Mouse (Mus musculus) adrenal gland, adult 8-10 months (tissue): ENCODE measurements around the gene Olfr1163. TPM values are rescaled to one million over a fixed set of nuclear protein-coding genes. Genes with fewer than 3 reads are reported as not detected.
"Not testable (repeated sequence)": the region's sequence is repeated elsewhere in the genome, so short reads cannot be mapped to it uniquely, and the experiment has no call there.

ENCODE experiments used
- DNase-seq: peaks from one replicate; pipeline ENCODE4 v3.0.0; 2022
- total RNA-seq, 4 experiments: library from RNA; stranded (reverse); gene quantifications; 2 replicates each; pipeline ENCODE4 v1.2.4; 2022

The Olfr1163 gene
- total RNA-seq: not detected

DNA sequence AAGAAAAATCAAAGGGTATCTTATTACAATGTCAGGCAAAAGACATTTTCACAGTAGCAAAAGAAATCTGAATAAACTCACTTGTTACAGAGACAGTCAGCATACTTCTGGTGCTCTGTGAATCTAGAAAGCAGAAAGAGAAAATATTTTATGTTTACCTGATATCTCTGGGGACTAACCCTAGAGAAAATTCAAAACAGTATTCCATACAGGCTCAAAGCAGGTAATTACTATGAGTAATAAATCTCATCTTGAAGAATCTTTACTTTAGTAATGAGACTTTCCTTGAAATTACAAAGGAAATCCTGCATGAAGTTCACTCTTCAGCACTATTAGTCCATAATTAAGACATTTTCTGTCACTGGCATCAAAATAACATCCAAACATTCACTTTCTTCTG is at the start of gene Olfr1163:
Gene Olfr1163, minus strand, starts transcription at position 101 of the 400 bp plus-strand sequence.
- no peak for DNase-seq

- DNase-seq: no peak
Measured at GRCm38 (mm10) chr2:88093866-88094265, 22.2 kb upstream of the Olfr1163 start, which contains the start of gene Olfr1164. Gene Olfr1164, minus strand, starts transcription at chr2:88093966.

GRCm38 (mm10) chr2:88063587-88063986 is 8.0 kb downstream of the Olfr1163 start:
- no peak for DNase-seq

- DNase-seq: no peak
Measured at GRCm38 (mm10) chr2:88051029-88051428, 20.6 kb downstream of the Olfr1163 start, which contains the start of gene Olfr1162. Gene Olfr1162, minus strand, starts transcription at chr2:88051129.

DNA sequence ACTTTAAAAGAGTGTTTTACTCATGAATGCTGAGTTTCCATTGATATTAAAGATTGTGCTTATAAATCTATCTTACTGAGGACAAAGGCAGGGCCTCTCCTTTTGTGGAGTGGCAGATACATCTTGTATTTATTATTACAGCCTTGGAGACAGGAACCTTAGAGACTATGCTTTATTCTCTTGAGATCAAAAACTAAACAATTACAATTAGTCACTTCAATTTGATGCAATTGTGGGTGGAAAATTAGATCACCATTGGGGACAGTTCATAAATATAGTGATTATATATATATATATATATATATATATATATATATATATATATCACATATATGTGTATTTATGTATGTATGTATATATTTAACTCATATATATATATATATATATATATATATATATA is 34.0 kb downstream of the Olfr1163 start, which contains the start of gene Olfr73:
Gene Olfr73, minus strand, starts transcription at position 101 of the 400 bp plus-strand sequence.
- no peak for DNase-seq

- not testable (repeated sequence) for DNase-seq
Measured at GRCm38 (mm10) chr2:88022474-88022873, 49.2 kb downstream of the Olfr1163 start, which contains the start of gene Olfr1161. Gene Olfr1161, plus strand, starts transcription at chr2:88022774.

Other genes starting within 250 kb of the Olfr1163 start
- gene Olfr1148, start 241.3 kb downstream of the Olfr1163 start, total RNA-seq: not detected
- gene Olfr1150-ps1, start 227.8 kb downstream of the Olfr1163 start, total RNA-seq: not detected
- not detected for gene Olfr1151, start 216.0 kb downstream of the Olfr1163 start, total RNA-seq
- gene Olfr1152, start 205.3 kb downstream of the Olfr1163 start, total RNA-seq: not detected
- gene Olfr1153, start 176.9 kb downstream of the Olfr1163 start, total RNA-seq: not detected
- not detected for gene Olfr1154, start 166.7 kb downstream of the Olfr1163 start, total RNA-seq
- gene Olfr1155, start 126.7 kb downstream of the Olfr1163 start, total RNA-seq: not detected
- not detected for gene Olfr1156, start 118.7 kb downstream of the Olfr1163 start, total RNA-seq
- not detected for gene Olfr1157, start 103.5 kb downstream of the Olfr1163 start, total RNA-seq
- not detected for gene Olfr74, start 97.2 kb downstream of the Olfr1163 start, total RNA-seq
- not detected for gene Olfr1158, start 81.7 kb downstream of the Olfr1163 start, total RNA-seq
- not detected for gene Olfr1160, start 63.6 kb downstream of the Olfr1163 start, total RNA-seq
- gene Olfr1161, start 49.1 kb downstream of the Olfr1163 start, total RNA-seq: not detected
- gene Olfr73, start 34.1 kb downstream of the Olfr1163 start, total RNA-seq: not detected
- not detected for gene Olfr1162, start 20.7 kb downstream of the Olfr1163 start, total RNA-seq
- gene Olfr1164, start 22.1 kb upstream of the Olfr1163 start, total RNA-seq: not detected
- gene Olfr1166, start 56.4 kb upstream of the Olfr1163 start, total RNA-seq: not detected
- gene Olfr1167, start 83.4 kb upstream of the Olfr1163 start, total RNA-seq: not detected
- not detected for gene Olfr1168, start 110.0 kb upstream of the Olfr1163 start, total RNA-seq
- not detected for gene Olfr1170, start 156.5 kb upstream of the Olfr1163 start, total RNA-seq
- not detected for gene Olfr1173, start 208.0 kb upstream of the Olfr1163 start, total RNA-seq
- not detected for gene Olfr1174-ps, start 243.3 kb upstream of the Olfr1163 start, total RNA-seq